Mouse (Mus musculus) liver, postnatal 0 days (tissue): ENCODE measurements around the gene Nufip2. TPM values are rescaled to one million over a fixed set of nuclear protein-coding genes. Genes with fewer than 3 reads are reported as not detected.

Experiments
- ATAC-seq: fragments of 200-750 bp; cut with Nextera tagmentation; 2 replicates; pipeline ENCODE4 v1.8.0; 2017; ENCODE audit warnings: mild to moderate bottlenecking, moderate library complexity
- DNase-seq: peaks from one replicate; pipeline ENCODE4 v3.0.0-alpha.2; 2016
- H3K27ac ChIP-seq: fragments of 300-500 bp; sonication (generic); 2 replicates; pipeline ENCODE4 v1.5.1; 2014; ENCODE audit warnings: antibody characterized with exemption, moderate library complexity, mild to moderate bottlenecking, low read depth
- H3K27me3 ChIP-seq: fragments of 300-500 bp; sonication (generic); 2 replicates; pipeline ENCODE4 v1.6.1; 2014; ENCODE audit warnings: low read length, control low read depth, mixed read lengths; ENCODE audit not compliant: insufficient read depth
- H3K36me3 ChIP-seq: fragments of 300-500 bp; sonication (generic); replicated peaks from 2 replicates; pipeline ENCODE4 v1.6.1; 2014; ENCODE audit warnings: mild to moderate bottlenecking, control low read depth, low read length, moderate library complexity, mixed read lengths; ENCODE audit not compliant: insufficient read depth
- H3K4me1 ChIP-seq: fragments of 300-500 bp; sonication (generic); 2 replicates; pipeline ENCODE4 v1.6.1; 2014; ENCODE audit warnings: antibody characterized with exemption, mild to moderate bottlenecking, control low read depth; ENCODE audit not compliant: insufficient read depth
- H3K4me2 ChIP-seq: fragments of 300-500 bp; sonication (generic); 2 replicates; pipeline ENCODE4 v1.6.1; 2014; ENCODE audit warnings: low read depth, mild to moderate bottlenecking, low read length, moderate library complexity, mixed read lengths
- H3K4me3 ChIP-seq: fragments of 300-500 bp; sonication (generic); 2 replicates; pipeline ENCODE4 v1.5.1; 2014; ENCODE audit warnings: low read depth, low read length
- H3K9ac ChIP-seq: fragments of 300-500 bp; sonication (generic); replicated peaks from 2 replicates; pipeline ENCODE4 v1.6.1; 2014; ENCODE audit warnings: mild to moderate bottlenecking, moderate library complexity
- H3K9me3 ChIP-seq: fragments of 300-500 bp; sonication (generic); 2 replicates; pipeline ENCODE4 v1.6.1; 2016; ENCODE audit warnings: mild to moderate bottlenecking, control low read depth, low read length, mixed read lengths
- CTCF ChIP-seq: sonication (generic); IDR thresholded peaks from 2 replicates; pipeline ENCODE4 v1.5.1; 2016; ENCODE audit warnings: antibody characterized with exemption, low read depth
- EP300 ChIP-seq: IDR thresholded peaks from 2 replicates; pipeline ENCODE4 v1.6.1; 2016; ENCODE audit warnings: antibody characterized with exemption, low read depth, mild to moderate bottlenecking
- WGBS: fragments of 180-500 bp; shearing (Covaris S2); extraction: QIAGEN DNeasy Blood & Tissue Kit; methylation state at CpG from one replicate; pipeline ENCODE4 v1.1.7; 2014; ENCODE audit not compliant: insufficient replicate concordance; 5-methylcytosine and 5-hydroxymethylcytosine counted together
- polyA plus RNA-seq: library from polyadenylated mRNA; unstranded; fragments of >200 nt; fragmentation: Nextera tagmentation; extraction: Ambion mirVana; gene quantifications from 2 replicates; pipeline ENCODE4 v1.2.1, GENCODE M21; 2015

Gene Nufip2
- polyA plus RNA-seq, 1 experiment from 2014 or later: 2.0 TPM

- Histone ChIP-seq H3K27ac (no peak overlapping the region), H3K4me1 (no peaks in the 10 kb centered on the region), H3K4me3 (no peak overlapping the region), H3K27me3 (no peaks in the 10 kb centered on the region), H3K9me3 (no peaks in the 10 kb centered on the region), H3K36me3 (no peaks in the 10 kb centered on the region), H3K4me2 (no peak overlapping the region), H3K9ac (no peak overlapping the region)
- WGBS: 25% methylated on average over 2 of the region's 2 CpGs
- no peak for DNase-seq
- TF ChIP-seq CTCF (no peak), EP300 (no peak)
- ATAC-seq: no peak
Measured at GRCm38 (mm10) chr11:77680018-77680417, 5.9 kb upstream of the Nufip2 start.

GRCm38 (mm10) chr11:77684896-77685295 lies 1.1 kb upstream of the Nufip2 start:
- Histone ChIP-seq H3K27ac (no peak overlapping the region), H3K36me3 (no peaks in the 10 kb centered on the region), H3K4me3 (no peak overlapping the region), H3K9me3 (no peaks in the 10 kb centered on the region), H3K4me1 (peaks cover 5% of the 10 kb centered on the region; the same call in 1 of the 2 replicates), H3K9ac (no peak overlapping the region), H3K4me2 (peak overlapping the region; percentile 86), H3K27me3 (no peaks in the 10 kb centered on the region)
- WGBS: 49% methylated on average over 2 of the region's 2 CpGs
- no peak for TF ChIP-seq CTCF
- TF ChIP-seq EP300: no peak
- ATAC-seq (no peak), DNase-seq (no peak)

DNA sequence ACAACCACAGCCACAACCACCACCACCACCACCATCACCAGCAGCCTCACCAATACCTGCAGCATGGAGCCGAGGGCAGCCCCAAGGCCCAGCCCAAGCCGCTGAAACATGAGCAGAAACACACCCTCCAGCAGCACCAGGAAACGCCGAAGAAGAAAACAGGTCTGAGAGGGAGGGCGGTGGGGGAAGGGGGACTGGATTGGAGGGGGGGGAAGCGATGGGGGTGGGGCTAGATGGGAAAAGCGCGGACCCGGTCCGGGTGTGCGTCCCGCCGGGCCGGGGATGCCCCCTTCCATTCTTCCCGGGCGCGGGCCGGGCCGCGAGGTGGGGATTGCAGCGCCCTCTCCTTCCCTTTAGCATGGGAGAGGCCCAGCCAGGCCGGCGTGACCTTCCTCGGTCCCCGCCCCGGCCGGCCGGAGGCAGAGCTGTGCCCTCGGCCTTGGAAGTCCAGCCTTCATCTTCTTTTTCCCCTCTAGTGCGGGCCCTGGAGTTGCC lies 438 bp downstream of the Nufip2 start:
- TF ChIP-seq EP300: no peak
- no peak for TF ChIP-seq CTCF
- H3K36me3 ChIP-seq: peaks cover under 1% of the 10 kb centered on the region; the same call in 1 of the 2 replicates
- 0% methylated on average over 11 of the region's 30 CpGs for WGBS
- no peaks in the 10 kb centered on the region for H3K9me3 ChIP-seq
- peak overlapping the region; percentile 99 for H3K9ac ChIP-seq
- DNase-seq (no peak), ATAC-seq (peak; percentile 28)
- H3K4me2 ChIP-seq: peak overlapping the region; percentile 86
- no peaks in the 10 kb centered on the region for H3K27me3 ChIP-seq
- H3K4me3 ChIP-seq: peak overlapping the region; percentile 93
- peaks cover 8% of the 10 kb centered on the region; the same call in 1 of the 2 replicates for H3K4me1 ChIP-seq
- H3K27ac ChIP-seq: peak overlapping the region; percentile 95

DNA sequence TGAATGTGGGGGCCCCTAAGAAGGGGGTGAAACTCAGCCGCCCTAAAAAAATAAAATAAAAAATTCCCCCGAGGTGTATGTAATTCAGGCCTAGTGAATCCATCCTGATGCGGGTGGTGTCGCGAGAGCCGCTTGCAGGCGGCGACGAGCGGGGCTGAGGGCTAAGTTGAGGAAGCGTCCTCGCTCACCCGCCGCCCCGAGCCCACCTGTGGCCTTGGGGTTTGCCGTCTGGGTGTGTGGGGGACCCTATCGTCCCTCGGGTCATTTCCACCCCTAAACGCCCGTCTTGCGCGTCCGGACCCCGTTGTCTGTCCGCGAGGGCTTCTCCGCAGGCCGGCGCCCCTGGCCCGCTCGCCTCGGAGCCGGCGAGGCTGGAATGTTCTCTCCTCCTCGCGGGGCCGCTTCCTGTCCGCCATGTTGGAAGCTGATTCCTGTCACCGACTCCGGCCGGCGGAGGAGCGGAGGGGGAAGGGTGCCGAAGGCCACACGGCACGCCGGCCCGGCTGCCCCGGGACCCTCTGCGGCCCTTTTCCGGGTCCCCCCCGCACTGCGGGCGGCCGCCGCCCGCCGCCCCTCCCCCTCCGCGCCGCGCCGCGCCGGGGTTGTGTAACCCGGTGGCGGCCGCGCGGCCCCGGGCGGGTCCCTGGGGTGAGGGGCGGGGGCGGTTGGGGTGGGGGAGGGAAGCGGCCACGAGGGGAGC lies 1.0 kb downstream of the Nufip2 start:
- Histone ChIP-seq H3K36me3 (peaks cover 6% of the 10 kb centered on the region), H3K27ac (peak overlapping the region; percentile 95), H3K4me3 (peak overlapping the region; percentile 93), H3K27me3 (no peaks in the 10 kb centered on the region), H3K9ac (peak overlapping the region; percentile 99), H3K9me3 (no peaks in the 10 kb centered on the region), H3K4me1 (peaks cover 8% of the 10 kb centered on the region; the same call in 1 of the 2 replicates), H3K4me2 (peak overlapping the region; percentile 86)
- under 1% methylated on average over 41 of the region's 76 CpGs for WGBS
- DNase-seq (peak; percentile 78), ATAC-seq (peak; percentile 31)
- TF ChIP-seq EP300 (no peak), CTCF (no peak)

- H3K27ac ChIP-seq: peak overlapping the region; percentile 95
- ATAC-seq (no peak), DNase-seq (no peak)
- TF ChIP-seq EP300 (no peak), CTCF (no peak)
- peak overlapping the region; percentile 93 for H3K4me3 ChIP-seq
- peaks cover 8% of the 10 kb centered on the region; the same call in 1 of the 2 replicates for H3K4me1 ChIP-seq
- H3K27me3 ChIP-seq: no peaks in the 10 kb centered on the region
- H3K9ac ChIP-seq: peak overlapping the region; percentile 99
- peak overlapping the region; percentile 86 for H3K4me2 ChIP-seq
- H3K36me3 ChIP-seq: peaks cover 13% of the 10 kb centered on the region
- H3K9me3 ChIP-seq: no peaks in the 10 kb centered on the region
- under 1% methylated on average over 22 of the region's 40 CpGs for WGBS
Measured at GRCm38 (mm10) chr11:77687541-77688131, 1.7 kb downstream of the Nufip2 start.

DNA sequence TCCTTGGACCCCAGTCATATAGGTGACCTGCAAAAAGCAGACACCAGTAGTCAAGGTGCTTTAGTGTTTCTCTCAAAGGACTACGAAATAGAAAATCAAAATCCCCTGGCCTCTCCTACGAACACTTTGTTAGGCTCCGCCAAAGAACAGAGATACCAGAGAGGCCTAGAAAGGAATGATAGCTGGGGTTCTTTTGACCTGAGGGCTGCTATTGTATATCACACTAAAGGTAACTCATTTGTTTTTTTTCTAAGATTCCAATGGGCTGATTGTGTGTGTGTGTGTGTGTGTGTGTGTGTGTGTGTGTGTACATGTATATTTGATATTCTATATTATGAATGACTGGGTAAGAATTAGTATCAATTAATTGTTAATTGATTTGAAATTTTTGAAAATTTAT lies 7.1 kb downstream of the Nufip2 start:
- no peaks in the 10 kb centered on the region for H3K9me3 ChIP-seq
- no peak overlapping the region for H3K9ac ChIP-seq
- no peak overlapping the region for H3K4me3 ChIP-seq
- ATAC-seq (no peak), DNase-seq (no peak)
- H3K27ac ChIP-seq: no peak overlapping the region
- H3K4me1 ChIP-seq: peaks cover 10% of the 10 kb centered on the region
- no peak overlapping the region for H3K4me2 ChIP-seq
- H3K27me3 ChIP-seq: no peaks in the 10 kb centered on the region
- H3K36me3 ChIP-seq: peaks cover 39% of the 10 kb centered on the region
- WGBS: 84% methylated on average over 3 of the region's 3 CpGs
- TF ChIP-seq CTCF (no peak), EP300 (no peak)
